Mouse (Mus musculus) lung, postnatal 0 days (tissue): ENCODE measurements around the gene Vnn3.
A peak's percentile ranks its signal among the peaks of the same experiment; 100 is the strongest.

Experiments used
- CTCF ChIP-seq: IDR thresholded peaks from 2 replicates; pipeline ENCODE4 v1.5.1; 2016; ENCODE audit warnings: antibody characterized with exemption, mild to moderate bottlenecking
- EP300 ChIP-seq: IDR thresholded peaks from 2 replicates; pipeline ENCODE4 v1.6.1; 2016; ENCODE audit warnings: antibody characterized with exemption, mild to moderate bottlenecking, control low read depth

- TF ChIP-seq CTCF = no peak
- peak; percentile 80 for TF ChIP-seq EP300
These were observed 834 bp downstream of the Vnn3 start for GRCm38 (mm10) chr10:23852096-23852495.
